Mouse (Mus musculus) midbrain, embryonic 11.5 days (tissue): ENCODE results near the gene Gm39566. TPM values are rescaled to one million over a fixed set of nuclear protein-coding genes. Genes with fewer than 3 reads are reported as not detected.

Experiments used
- ATAC-seq: fragments of 200-750 bp; cut with Nextera tagmentation; 2 replicates; pipeline ENCODE4 v1.8.0; 2017; ENCODE audit warnings: moderate TSS enrichment, moderate library complexity; ENCODE audit not compliant: low FRiP score
- DNase-seq: peaks from one replicate; pipeline ENCODE4 v3.0.0; 2015; ENCODE audit warnings: low spot score; ENCODE audit errors: missing footprints
- H3K27ac ChIP-seq: fragments of 300-500 bp; sonication (generic); 2 replicates; pipeline ENCODE4 v1.5.1; 2014; ENCODE audit warnings: low read depth, low read length
- H3K27me3 ChIP-seq: fragments of 300-500 bp; sonication (generic); 2 replicates; pipeline ENCODE4 v1.6.1; 2014; ENCODE audit warnings: mild to moderate bottlenecking, low read length, moderate library complexity, mixed read lengths; ENCODE audit not compliant: control insufficient read depth, insufficient read depth
- H3K36me3 ChIP-seq: fragments of 300-500 bp; sonication (generic); 2 replicates; pipeline ENCODE4 v1.6.1; 2014; ENCODE audit warnings: mild to moderate bottlenecking, low read length, moderate library complexity, mixed read lengths; ENCODE audit not compliant: control insufficient read depth, insufficient read depth
- H3K4me1 ChIP-seq: fragments of 300-500 bp; sonication (generic); 2 replicates; pipeline ENCODE4 v1.6.1; 2014; ENCODE audit warnings: low read length; ENCODE audit not compliant: control insufficient read depth, insufficient read depth
- H3K4me2 ChIP-seq: fragments of 300-500 bp; sonication (generic); 2 replicates; pipeline ENCODE4 v1.6.1; 2014; ENCODE audit warnings: mild to moderate bottlenecking, moderate library complexity
- H3K4me3 ChIP-seq: fragments of 300-500 bp; sonication (generic); 2 replicates; pipeline ENCODE4 v1.5.1; 2014; ENCODE audit warnings: low read depth, low read length
- H3K9ac ChIP-seq: fragments of 300-500 bp; sonication (generic); 2 replicates; pipeline ENCODE4 v1.6.1; 2014; ENCODE audit warnings: low read length
- H3K9me3 ChIP-seq: fragments of 300-500 bp; sonication (generic); 2 replicates; pipeline ENCODE4 v1.6.1; 2016; ENCODE audit warnings: low read length; ENCODE audit not compliant: control insufficient read depth
- WGBS: fragments of 180-500 bp; shearing (Covaris S2); extraction: QIAGEN DNeasy Blood & Tissue Kit; methylation state at CpG from one replicate; pipeline ENCODE4 v1.1.7; 2014; 5-methylcytosine and 5-hydroxymethylcytosine counted together
- polyA plus RNA-seq: library from polyadenylated mRNA; unstranded; fragments of >200 nt; fragmentation: Nextera tagmentation; extraction: Ambion mirVana; gene quantifications from 2 replicates; pipeline ENCODE4 v1.2.1, GENCODE M21; 2014

Gene Gm39566
- polyA plus RNA-seq, 1 experiment from 2014 or later = not detected

DNA sequence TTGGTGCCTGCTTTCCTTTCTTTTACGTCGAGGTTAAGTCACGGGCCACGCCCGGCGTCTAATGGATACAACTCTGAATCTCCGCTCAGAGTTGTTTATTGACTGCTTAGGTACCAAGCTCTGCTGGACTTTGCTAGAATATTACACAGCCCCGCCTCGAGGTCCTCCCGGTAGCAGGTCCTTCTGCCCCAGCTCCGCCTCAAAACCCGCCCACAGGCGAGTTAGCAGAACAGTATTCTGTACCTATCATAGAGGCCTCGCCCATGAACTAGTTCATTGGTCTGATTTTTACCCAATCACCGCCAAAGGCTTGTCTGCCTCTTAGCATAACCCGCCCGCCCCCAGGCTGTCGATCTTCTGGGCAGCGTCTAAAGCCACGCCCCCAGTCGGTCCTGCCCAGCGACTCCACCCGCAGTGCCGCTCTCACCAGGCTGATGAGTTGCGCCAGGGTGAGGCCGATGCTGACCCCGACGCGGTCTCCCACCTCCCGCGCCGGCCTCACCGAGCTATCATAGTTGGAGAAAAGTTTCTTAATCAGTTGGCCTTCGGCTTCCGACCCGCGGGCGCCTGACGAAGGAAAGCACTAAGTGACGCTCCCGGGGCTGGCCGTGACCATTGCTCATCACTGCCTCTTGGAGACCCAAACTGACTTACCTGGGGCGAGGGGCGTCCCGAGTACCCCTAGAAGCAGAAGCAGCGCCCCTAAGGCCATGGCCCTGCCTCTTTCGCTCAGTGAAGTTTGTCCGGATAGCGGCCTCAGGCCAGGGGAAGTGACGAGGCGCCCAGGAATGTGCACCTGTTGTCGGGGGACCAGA lies 19.7 kb downstream of the Gm39566 start, which contains the start of gene Chrnb1:
Gene Chrnb1 (minus strand): TSS at position 776 of the 815 bp plus-strand sequence.
- peak within 1 kb of the TSS; percentile 31 for H3K4me3 ChIP-seq
- H3K9ac ChIP-seq = peak within 1 kb of the TSS; percentile 49; the same call in 1 of the 2 replicates
- peaks cover 20% of the 10 kb centered on the region for H3K4me1 ChIP-seq
- 2% methylated on average over 52 of the region's 52 CpGs for WGBS
- peak within 1 kb of the TSS; percentile 76 for H3K4me2 ChIP-seq
- peak; percentile 95 for DNase-seq
- no peaks in the 10 kb centered on the region for H3K9me3 ChIP-seq
- H3K27ac ChIP-seq = no peak within 1 kb of the TSS
- H3K36me3 ChIP-seq = no peaks in the 10 kb centered on the region
- ATAC-seq = peak; percentile 93
- H3K27me3 ChIP-seq = peaks cover 11% of the 10 kb centered on the region

DNA sequence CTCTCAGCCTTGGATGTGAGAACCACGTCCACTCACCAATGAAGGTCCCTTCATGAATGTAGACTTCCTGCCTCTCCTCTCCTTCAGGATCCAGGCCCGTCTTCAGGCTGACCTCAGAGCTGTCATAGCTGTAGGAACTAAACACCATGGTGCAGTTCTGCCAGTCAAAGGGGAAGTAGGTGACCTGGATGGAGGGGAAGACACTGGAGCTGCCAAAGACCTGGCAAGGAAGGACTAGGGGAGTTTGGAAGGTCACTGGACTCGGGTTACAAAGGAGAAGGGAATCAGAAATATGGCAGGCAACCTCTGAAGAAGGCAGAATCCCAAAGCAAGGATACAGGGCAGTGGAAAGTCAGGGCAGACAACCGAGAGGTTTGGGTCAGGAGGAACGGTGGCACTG lies 21.7 kb downstream of the Gm39566 start:
- 62% methylated on average over 5 of the region's 5 CpGs for WGBS
- Histone ChIP-seq H3K4me1 (peaks cover 4% of the 10 kb centered on the region; the same call in 1 of the 2 replicates), H3K4me3 (no peak overlapping the region), H3K36me3 (no peaks in the 10 kb centered on the region), H3K4me2 (no peak overlapping the region), H3K27ac (no peak overlapping the region), H3K9ac (no peak overlapping the region), H3K9me3 (no peaks in the 10 kb centered on the region), H3K27me3 (peaks cover 11% of the 10 kb centered on the region)
- ATAC-seq = no peak
- peak; percentile 70 for DNase-seq

DNA sequence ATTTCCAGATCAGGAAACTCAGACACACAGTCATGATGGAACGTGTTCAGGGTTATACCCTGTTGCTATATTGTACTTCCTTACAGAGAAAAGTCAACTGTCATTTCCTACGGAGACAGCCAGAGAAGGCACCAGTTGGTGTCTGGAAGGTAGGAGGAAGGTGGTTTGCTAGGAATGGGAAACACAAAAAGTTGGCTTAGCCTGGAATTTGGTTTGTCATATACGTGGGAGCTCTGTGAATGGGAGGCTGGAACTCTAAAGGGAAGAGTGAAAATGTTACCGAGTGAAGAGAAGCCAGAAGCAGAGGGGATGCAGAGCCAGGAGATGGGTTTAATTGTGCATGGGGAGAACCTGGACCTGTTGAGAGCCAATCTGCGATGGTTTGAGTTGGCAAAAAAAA lies 23.7 kb downstream of the Gm39566 start:
- H3K9ac ChIP-seq = no peak overlapping the region
- H3K9me3 ChIP-seq = no peaks in the 10 kb centered on the region
- no peak overlapping the region for H3K27ac ChIP-seq
- H3K4me2 ChIP-seq = no peak overlapping the region
- ATAC-seq = no peak
- no peak for DNase-seq
- no peak overlapping the region for H3K4me3 ChIP-seq
- WGBS = 71% methylated on average over 5 of the region's 5 CpGs
- H3K36me3 ChIP-seq = no peaks in the 10 kb centered on the region
- peaks cover 4% of the 10 kb centered on the region; the same call in 1 of the 2 replicates for H3K4me1 ChIP-seq
- H3K27me3 ChIP-seq = peaks cover 5% of the 10 kb centered on the region

- Histone ChIP-seq H3K9ac (no peak overlapping the region), H3K9me3 (no peaks in the 10 kb centered on the region), H3K4me3 (no peak overlapping the region), H3K4me1 (no peaks in the 10 kb centered on the region), H3K27me3 (no peaks in the 10 kb centered on the region), H3K4me2 (no peak overlapping the region), H3K36me3 (no peaks in the 10 kb centered on the region), H3K27ac (no peak overlapping the region)
- DNase-seq = no peak
- 76% methylated on average over 5 of the region's 5 CpGs for WGBS
- ATAC-seq = no peak
Measured at GRCm38 (mm10) chr11:69789431-69789830, 25.7 kb downstream of the Gm39566 start.

DNA sequence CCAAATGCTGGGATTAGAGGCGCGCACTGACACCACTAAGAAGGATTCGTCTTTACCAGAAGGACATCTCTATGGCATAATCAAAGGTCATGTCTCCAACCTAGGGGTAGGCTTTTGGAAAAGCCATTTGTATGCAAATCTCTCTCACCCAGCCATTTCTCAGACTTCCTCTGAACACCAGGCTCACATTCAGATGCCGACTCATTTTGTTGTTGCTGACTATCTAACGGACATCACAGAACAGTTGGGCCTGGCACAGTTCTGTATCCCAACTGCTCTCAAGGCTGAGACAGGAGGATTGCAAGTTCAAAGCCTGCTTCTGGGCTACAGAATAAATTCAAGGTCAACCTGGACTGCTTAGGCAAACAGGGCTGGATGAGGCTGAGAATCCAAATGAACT lies 27.8 kb downstream of the Gm39566 start:
- Histone ChIP-seq H3K4me1 (no peaks in the 10 kb centered on the region), H3K36me3 (no peaks in the 10 kb centered on the region), H3K27ac (no peak overlapping the region), H3K4me3 (no peak overlapping the region), H3K27me3 (no peaks in the 10 kb centered on the region), H3K9me3 (no peaks in the 10 kb centered on the region), H3K4me2 (no peak overlapping the region), H3K9ac (no peak overlapping the region)
- DNase-seq (no peak), ATAC-seq (no peak)
- whole genome bisulfite sequencing = 84% methylated on average over 5 of the region's 5 CpGs

DNA sequence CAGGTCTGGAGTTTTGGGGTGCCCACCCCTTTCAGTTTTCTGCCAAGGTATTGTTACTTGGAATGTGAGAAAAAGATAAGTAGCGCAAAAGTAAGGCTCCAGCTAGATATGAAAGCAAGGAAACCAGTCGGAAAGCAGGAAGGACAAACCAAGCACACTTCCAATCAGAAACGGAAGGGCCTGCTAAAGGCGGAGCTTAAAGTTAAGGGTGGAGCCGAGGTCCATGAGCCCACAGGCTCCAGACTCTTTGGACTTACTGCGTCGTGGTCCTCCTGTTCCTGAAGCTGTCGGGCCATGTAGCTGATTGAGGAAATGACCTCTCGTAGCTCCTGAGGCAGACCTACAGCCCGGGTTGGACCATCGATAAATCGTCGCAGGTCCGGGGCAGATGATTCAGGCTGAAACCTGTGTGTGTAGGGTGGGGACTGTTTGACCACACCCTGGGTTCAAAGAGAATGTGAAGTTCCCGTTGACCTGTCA lies 30.3 kb downstream of the Gm39566 start:
- no peak overlapping the region for H3K4me3 ChIP-seq
- H3K4me2 ChIP-seq = no peak overlapping the region
- no peak overlapping the region for H3K27ac ChIP-seq
- no peak overlapping the region for H3K9ac ChIP-seq
- no peak for DNase-seq
- no peaks in the 10 kb centered on the region for H3K9me3 ChIP-seq
- 47% methylated on average over 15 of the region's 15 CpGs for WGBS
- no peaks in the 10 kb centered on the region for H3K36me3 ChIP-seq
- ATAC-seq = no peak
- H3K4me1 ChIP-seq = no peaks in the 10 kb centered on the region
- no peaks in the 10 kb centered on the region for H3K27me3 ChIP-seq

GRCm38 (mm10) chr11:69781828-69782227 lies 33.3 kb downstream of the Gm39566 start:
- Histone ChIP-seq H3K4me3 (no peak overlapping the region), H3K9ac (no peak overlapping the region), H3K4me1 (no peaks in the 10 kb centered on the region), H3K27me3 (no peaks in the 10 kb centered on the region), H3K4me2 (no peak overlapping the region), H3K9me3 (no peaks in the 10 kb centered on the region), H3K27ac (no peak overlapping the region), H3K36me3 (no peaks in the 10 kb centered on the region)
- whole genome bisulfite sequencing = 43% methylated on average over 4 of the region's 4 CpGs
- DNase-seq = no peak
- ATAC-seq = no peak

DNA sequence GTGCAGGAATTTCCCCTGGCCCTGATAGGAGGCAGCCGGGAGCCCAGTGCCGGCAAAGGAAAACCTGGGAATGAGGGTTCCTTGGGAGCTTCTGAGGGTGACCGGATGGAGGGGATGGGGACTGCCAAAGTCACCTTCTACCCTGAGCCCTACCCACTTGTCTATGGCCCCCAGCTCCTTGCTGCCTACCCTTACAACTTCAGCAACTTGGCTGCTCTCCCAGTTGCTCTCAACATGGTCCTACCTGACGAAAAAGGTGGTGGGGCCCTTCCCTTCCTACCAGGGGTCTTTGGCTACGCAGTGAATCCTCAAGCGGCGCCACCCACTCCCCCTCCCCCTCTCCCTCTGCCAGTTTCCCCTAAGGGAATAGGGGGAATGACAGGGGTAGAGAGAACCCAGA lies 36.1 kb downstream of the Gm39566 start:
- WGBS = 42% methylated on average over 7 of the region's 7 CpGs
- H3K27me3 ChIP-seq = no peaks in the 10 kb centered on the region
- H3K9me3 ChIP-seq = no peaks in the 10 kb centered on the region
- no peak overlapping the region for H3K27ac ChIP-seq
- H3K4me3 ChIP-seq = no peak overlapping the region
- H3K9ac ChIP-seq = no peak overlapping the region
- no peaks in the 10 kb centered on the region for H3K4me1 ChIP-seq
- no peak overlapping the region for H3K4me2 ChIP-seq
- H3K36me3 ChIP-seq = no peaks in the 10 kb centered on the region
- no peak for DNase-seq
- no peak for ATAC-seq

GRCm38 (mm10) chr11:69778258-69778982 lies 36.7 kb downstream of the Gm39566 start:
- no peak overlapping the region for H3K4me3 ChIP-seq
- no peaks in the 10 kb centered on the region for H3K36me3 ChIP-seq
- ATAC-seq (no peak), DNase-seq (no peak)
- 64% methylated on average over 23 of the region's 23 CpGs for WGBS
- no peaks in the 10 kb centered on the region for H3K27me3 ChIP-seq
- H3K9ac ChIP-seq = no peak overlapping the region
- no peaks in the 10 kb centered on the region for H3K4me1 ChIP-seq
- no peaks in the 10 kb centered on the region for H3K9me3 ChIP-seq
- no peak overlapping the region for H3K4me2 ChIP-seq
- H3K27ac ChIP-seq = no peak overlapping the region
